Mouse (Mus musculus) adrenal gland, postnatal 14 days (tissue): Measurements from ENCODE around the gene Tmem207. TPM values are rescaled to one million over a fixed set of nuclear protein-coding genes. Genes with fewer than 3 reads are reported as not detected.
"Not testable (repeated sequence)": the region's sequence is repeated elsewhere in the genome, so short reads cannot be mapped to it uniquely, and the experiment has no call there.

Experiments
- DNase-seq: peaks from one replicate; pipeline ENCODE4 v3.0.0; 2021; ENCODE audit warnings: mixed read lengths
- long read RNA-seq, 2 experiments: library from polyadenylated mRNA; stranded (forward); transcript quantifications; one replicate each; pipeline ENCODE4 v2.0.0; 2021
- total RNA-seq: library from RNA; stranded (reverse); gene quantifications from 2 replicates; pipeline ENCODE4 v1.2.3, GENCODE M21; 2021

The Tmem207 gene
- total RNA-seq: not detected in 2 replicates
- long read RNA-seq, experiment 1: 0 reads
- long read RNA-seq, experiment 2: 0 reads

- no peak for DNase-seq
Measured at GRCm38 (mm10) chr16:26526669-26527068, at the start of gene Tmem207. Tmem207 (minus strand) TSS chr16:26526769.

- DNase-seq: no peak
Measured at GRCm38 (mm10) chr16:26574173-26574572, 47.6 kb upstream of the Tmem207 start.

DNA sequence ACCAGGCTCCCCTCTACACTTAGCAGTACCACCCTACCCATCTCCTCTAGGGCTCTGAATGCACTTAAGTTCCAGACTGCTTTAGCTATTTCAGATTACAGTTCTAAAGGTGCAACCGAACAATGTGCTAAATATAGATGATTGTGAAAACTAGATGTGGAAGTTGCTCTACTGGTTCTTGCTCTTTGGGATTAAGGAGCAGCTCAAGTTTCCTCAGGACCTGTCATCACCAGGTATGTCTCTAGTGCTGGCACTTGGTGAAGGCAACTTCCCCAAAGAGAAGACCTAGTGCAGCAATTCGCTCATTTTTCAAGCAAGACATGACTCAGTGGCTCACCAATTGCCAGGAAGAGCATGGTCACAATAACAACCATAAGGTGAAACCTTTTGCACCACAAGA, 45.3 kb upstream of the Tmem207 start:
- no peak for DNase-seq

DNA sequence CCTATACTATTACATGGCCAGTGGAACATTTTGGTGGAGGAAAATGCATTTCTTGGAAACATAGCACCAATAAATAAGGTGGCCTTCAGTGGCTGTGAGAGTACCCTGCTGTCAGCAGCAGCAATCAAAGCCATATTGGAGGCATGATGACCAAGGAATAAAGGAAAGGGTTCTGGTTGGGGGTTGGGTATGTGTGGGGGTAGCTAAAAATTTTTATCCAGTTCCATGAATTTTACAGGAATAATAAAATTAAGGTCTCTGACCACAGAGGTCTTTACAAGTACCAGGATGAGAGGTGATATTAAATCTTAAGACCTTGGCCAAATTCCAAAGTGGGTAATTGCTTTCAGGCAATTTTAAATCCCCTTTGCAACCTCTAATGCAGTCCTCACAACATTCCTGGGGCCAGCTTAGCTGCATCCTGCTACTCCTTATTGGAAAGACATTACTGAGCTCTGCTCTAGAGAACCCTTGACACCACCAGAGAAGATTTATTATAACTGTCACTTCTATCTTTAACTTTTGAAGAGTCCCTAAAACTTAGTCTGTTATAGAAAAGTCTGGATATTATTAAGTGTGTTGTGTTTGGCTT, 42.9 kb upstream of the Tmem207 start:
- DNase-seq: no peak

DNA sequence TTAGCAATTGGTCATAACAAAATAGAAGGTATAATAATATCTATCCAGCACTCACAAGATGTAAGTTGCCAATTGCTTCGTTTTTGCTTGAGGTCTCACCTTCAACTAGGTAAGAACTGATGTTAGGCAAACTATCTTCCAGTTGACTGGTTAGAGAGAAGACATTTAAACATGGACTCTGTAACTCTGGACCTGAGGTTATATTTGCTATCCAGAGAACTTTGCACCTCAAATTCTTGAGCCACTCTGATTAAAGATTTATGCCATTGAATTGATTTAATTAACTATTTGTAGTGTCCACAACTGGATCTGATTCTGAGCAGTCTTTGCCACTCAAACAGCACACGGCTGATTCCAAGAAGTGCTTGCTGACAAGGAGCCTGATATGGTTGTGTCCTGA, 36.2 kb upstream of the Tmem207 start:
- no peak for DNase-seq

DNA sequence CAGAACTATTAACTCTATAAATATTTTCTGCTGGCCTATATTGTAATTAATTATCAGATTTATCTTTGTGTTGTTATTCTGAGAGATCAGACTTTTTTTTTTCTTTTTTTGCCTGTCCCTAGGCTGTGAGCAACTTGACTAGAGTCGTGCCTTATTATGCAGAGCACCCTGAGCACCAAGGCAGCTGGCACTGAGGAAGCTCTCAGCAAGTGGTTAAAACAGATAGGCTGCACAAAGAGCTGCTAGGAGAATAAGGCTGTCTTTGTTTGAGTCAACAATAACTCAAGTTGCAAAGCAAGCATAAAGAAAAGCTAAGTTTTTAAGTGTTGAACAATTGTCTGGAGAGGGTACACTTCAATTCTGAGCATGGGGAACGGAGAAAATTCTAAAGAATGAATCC, 35.2 kb upstream of the Tmem207 start:
- DNase-seq: no peak

DNA sequence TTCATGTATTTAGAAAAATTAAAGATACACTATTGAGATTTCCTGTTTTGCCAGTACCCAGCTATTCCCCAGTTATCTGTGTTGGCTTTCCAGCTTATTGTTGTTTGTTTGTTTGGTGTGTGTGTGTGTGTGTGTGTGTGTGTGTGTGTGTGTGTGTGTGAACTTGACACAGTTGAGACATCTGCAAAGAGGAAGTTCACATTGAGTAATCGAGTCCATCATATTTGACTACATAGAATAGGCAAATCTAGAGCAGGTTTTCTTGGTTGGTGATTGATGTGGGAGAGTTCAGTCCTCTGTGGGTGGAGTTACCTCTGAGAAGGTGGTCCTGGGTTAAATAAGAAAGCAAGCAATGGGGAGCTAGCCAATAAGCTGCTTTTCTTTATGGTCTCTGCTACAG, 32.2 kb upstream of the Tmem207 start:
- DNase-seq: no peak

- no peak for DNase-seq
Measured at GRCm38 (mm10) chr16:26552234-26552633, 25.7 kb upstream of the Tmem207 start.

GRCm38 (mm10) chr16:26549221-26549620, 22.7 kb upstream of the Tmem207 start:
- DNase-seq: no peak

DNA sequence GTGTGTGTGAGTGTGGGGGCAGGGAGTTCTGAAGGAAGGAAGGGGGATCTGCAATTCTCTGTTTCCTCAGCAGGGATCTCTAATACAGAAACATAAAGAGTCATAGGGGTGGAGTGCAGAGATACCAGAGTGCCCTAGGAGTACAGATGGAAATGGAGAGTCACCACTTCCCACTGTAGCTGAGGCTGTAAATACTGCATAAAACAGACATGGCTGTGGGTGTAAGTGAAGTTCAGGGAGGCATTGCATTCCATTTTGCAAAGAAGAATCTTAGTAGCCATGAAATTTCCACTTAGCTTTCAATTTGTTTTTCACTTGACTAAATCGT, 20.3 kb upstream of the Tmem207 start:
- no peak for DNase-seq

GRCm38 (mm10) chr16:26546170-26546878, 19.8 kb upstream of the Tmem207 start:
- no peak for DNase-seq

DNA sequence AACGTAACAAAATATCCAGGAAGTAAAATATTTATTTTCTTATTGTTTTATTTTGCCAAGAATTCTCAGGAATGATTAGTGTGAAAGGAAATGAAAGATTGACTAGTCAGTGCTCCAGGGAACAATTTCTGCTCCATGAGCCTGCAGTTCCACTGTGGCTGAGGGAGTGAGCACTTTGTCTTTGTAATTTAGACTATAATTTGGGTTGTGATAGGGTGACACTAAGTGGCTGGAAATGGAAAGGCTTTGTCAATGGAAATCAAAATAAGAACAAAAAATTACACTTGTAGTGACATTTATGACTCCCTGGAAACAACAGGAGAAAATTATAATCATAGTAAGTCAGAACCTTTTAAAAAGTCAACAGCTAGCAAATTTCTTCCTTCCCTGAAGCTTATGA, 5.7 kb upstream of the Tmem207 start:
- DNase-seq: no peak

GRCm38 (mm10) chr16:26530451-26530850, 3.9 kb upstream of the Tmem207 start:
- DNase-seq: no peak

DNA sequence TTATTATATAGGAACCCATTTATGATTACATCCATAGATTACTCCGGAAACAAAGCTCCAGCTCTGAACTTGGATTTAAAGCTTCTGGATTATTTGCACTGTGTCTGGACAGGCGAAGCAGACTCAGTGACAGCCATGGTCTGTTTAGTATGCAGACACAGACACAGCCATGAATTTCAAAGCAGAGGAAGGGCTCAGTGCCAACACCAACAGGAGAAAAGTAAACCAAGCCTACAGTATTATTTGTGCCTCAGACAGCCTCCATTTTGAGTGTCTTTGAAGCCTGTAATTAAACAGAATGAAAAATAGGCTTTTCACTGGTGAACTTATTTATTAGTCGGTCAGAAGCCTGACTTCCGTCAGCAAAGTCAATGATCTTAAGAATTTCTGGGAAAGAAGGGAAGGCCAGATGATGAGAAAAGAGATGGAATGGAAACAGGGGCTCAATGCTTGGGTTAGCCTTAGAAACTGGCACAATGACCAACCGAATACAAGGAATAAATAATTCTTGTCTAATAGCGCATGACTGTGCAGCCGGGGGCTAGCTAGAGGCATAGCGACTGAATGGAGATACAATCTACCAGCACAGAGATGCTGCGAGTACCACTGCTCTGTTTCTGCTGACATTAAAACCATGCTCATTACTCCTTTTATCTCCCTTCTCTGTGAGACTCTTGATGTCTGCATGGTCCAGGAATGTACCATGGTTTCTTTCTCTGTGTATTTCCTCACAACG, 1.5 kb upstream of the Tmem207 start:
- DNase-seq: no peak

DNA sequence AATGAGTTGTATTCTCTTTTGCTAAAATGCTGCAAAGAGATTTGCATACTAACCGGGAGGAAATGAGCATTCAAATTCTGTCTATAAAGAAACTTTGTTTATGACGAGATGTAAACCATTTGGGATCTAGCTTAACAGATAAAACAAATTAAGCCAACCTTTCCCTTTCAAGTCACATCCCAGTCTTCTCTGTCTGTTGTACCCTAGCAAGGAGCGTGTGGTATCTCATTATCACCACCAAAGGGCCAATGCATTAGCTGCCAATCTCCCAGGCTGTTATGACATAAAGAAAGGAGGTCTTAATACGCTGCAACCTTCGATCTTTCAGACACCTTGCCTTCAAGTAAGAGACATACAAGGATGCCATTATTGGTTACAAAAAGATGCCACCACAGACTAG, 737 bp downstream of the Tmem207 start:
- DNase-seq: no peak

DNA sequence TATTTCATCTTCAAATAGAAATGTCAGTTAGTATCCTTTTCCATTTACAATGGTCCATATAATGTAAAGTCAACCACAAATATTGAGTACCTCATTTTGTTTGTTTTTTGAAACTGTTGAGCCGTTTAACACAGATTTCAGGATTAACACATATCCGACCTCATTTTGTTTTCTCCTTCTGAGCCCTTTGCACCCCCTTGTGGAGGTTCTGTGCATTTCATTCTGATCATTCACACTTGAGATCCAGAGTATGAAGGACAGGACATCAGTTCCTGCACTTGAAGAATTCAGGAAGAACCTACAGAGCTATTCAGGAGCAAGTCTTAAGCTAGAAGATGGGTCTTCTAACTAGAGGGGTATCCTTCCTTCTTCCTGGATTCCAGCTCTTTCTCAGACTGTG, 7.0 kb downstream of the Tmem207 start:
- DNase-seq: peak; percentile 47

- no peak for DNase-seq
Measured at GRCm38 (mm10) chr16:26504961-26505360, 21.6 kb downstream of the Tmem207 start.

DNA sequence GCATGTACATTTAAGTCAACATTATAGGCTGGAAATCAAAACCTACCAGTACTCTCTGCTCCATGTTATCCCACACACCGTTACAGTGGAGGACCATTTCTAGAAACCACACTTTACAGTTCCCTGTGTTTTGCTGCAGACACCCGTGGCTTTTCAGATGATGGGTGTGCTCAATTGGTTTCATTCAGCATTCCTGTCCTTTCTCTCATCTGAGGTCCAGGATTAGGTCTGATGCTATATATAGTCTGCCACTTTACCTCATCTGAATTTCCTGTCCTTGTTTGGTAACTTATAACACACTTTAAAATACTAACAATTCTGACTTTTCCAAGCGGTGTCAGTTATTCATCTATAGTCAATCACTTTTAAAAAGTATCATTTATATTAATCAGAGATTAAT, 25.8 kb downstream of the Tmem207 start:
- DNase-seq: no peak

GRCm38 (mm10) chr16:26499705-26500104, 26.9 kb downstream of the Tmem207 start:
- not testable (repeated sequence) for DNase-seq

DNA sequence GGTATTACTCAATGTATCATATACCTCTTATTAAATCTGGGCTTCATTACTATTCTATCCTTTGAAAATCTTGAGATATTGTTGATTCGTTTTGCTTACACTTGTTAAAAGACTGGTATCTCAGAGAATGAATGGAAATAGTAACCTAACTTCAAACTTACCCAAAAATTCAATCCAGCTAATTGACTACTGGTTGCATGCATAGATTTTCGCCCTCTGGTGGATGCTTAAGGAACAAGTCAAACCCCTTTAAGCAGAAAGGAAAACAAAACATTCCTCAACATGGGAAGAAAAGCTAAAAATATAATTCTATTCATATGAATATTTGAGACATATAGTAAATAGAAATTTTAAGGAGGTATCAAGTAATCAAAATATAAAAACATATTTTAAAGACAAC, 30.8 kb downstream of the Tmem207 start:
- DNase-seq: peak; percentile 21

- no peak for DNase-seq
Measured at GRCm38 (mm10) chr16:26471254-26471653, 55.3 kb downstream of the Tmem207 start.

DNA sequence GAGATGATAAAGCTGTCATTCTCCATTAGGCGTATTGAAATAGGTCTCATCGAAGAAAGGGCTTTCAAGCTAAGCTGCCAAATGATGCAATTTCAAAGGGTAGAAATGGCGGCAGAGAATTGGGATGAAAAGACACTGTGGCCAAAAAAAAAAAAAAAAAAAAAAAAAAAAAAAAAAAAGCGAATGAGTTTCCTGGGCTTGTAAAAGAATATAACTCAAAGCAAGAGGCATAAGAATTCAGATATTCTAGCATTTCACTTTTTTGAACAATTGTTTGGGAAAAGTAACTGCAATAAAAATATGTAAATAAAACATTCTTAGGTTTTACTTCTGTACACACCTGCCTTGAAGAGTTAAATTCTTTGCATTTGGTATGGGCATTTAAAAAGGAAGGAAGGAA, 60.0 kb downstream of the Tmem207 start:
- no peak for DNase-seq

DNA sequence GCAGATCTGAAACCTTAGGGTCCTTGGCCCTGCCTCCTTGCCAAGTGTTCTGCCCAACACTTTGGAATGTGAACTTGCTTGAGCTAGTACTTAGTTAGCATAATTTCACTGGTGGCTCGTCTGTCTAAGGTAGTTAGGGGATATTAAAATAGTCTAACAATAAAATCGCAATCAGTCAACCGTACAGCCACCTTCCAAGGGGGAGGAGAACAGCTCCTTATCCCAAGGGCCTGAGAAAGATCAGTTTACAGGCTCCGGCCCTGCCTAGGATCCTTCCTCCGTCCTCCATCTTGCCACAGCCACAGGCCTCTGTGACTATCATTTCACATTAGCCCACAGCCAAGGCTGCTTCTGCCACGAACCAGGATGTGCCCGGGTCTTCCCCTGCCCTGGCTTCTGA, 63.7 kb downstream of the Tmem207 start, which contains the start of gene Cldn16:
TSS of gene Cldn16 (plus strand) at position 301 of the 400 bp plus-strand sequence.
- no peak for DNase-seq

DNA sequence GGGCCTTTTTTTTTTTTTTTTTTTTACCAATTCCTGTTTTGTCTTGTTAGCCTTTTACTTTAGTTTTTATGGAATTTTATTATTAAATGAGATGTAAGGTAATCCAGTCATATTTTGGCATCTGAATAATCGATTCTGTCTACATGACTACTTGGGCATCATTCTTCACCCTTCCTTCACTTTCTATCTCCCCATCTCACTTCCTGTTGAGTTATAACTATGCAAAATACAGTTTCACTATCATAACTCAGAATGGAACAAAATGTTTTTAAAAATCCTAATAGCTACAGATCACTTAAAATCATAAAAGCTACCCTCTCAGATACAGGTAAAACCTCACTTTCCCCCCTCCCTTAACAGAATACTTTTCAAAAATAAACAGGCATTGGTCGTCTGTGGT, 70.4 kb downstream of the Tmem207 start:
- no peak for DNase-seq
